ENCODE assay signal across 10 mouse cellular contexts in genomic region chr1:87961459-87962167, GRCm38 (mm10). TPM values are rescaled to one million over a fixed set of nuclear protein-coding genes. Genes with fewer than 3 reads are reported as not detected.
DNase-seq lines count a peak whose midpoint lies in the region; ATAC-seq and TF ChIP-seq lines count a peak whose summit lies in the region.
"Had no signal": no experiment of that assay in that cellular context is flagged by ENCODE, and none has a peak within 500 bp of the region (broad histone marks: within the 10 kb centered on the region; RNA-seq: fewer than 3 reads in every experiment).

No protein-coding gene starts in this region.

- H3K36me3 ChIP-seq in lung, postnatal 0 days (ENCODE audit: insufficient read depth, low read length): peaks cover 12% of the 10 kb centered on the region; the same call in 1 of the 2 replicates
- H3K36me3 ChIP-seq in liver, embryonic 15.5 days (replicated peaks): peaks cover 28% of the 10 kb centered on the region; the same call in 1 of the 2 replicates

- H3K9me3 ChIP-seq in lung, postnatal 0 days (ENCODE audit: low read length): no peaks in the 10 kb centered on the region
- H3K9me3 ChIP-seq in liver, embryonic 15.5 days (replicated peaks): no peaks in the 10 kb centered on the region

- no peak overlapping the region for H3K9ac ChIP-seq in lung, postnatal 0 days (replicated peaks; ENCODE audit: low read depth)
- H3K9ac ChIP-seq in liver, embryonic 15.5 days: peak overlapping the region; percentile 59

- no peak for TF ChIP-seq POLR2A in lung, adult 2 months (IDR thresholded peaks at IDR 0.05; ENCODE audit: borderline replicate concordance, extremely low read depth, low read depth, low read length)

- DNase-seq in lung, postnatal 0 days (ENCODE audit: low spot score): no peak
- no peak for DNase-seq in lung, adult 2 months
- peak; percentile 98 for DNase-seq in c-Kit-positive CD71-positive TER-119-positive erythroid progenitor cells, embryonic 14.5 days (ENCODE audit: low spot score)
- DNase-seq in yolk sac, embryonic 10.5 days (ENCODE audit: low spot score): peak; percentile 79
- DNase-seq in kidney, adult 11 months: no peak
- DNase-seq in left cerebral cortex, postnatal 10 days (ENCODE audit: extremely low spot score in 1 of 2, low spot score in 2 of 2): no peak
- DNase-seq: adrenal gland, postnatal 14 days; cerebellum, postnatal 25 days had no signal

- no peaks in the 10 kb centered on the region for H3K27me3 ChIP-seq in lung, postnatal 0 days (replicated peaks; ENCODE audit: insufficient read depth, low read length)
- no peaks in the 10 kb centered on the region for H3K27me3 ChIP-seq in liver, embryonic 15.5 days

- TF ChIP-seq EP300 in lung, postnatal 0 days (IDR thresholded peaks at IDR 0.05): no peak

- WGBS in lung, postnatal 0 days: 71% methylated on average over 2 of the region's 2 CpGs
- 61% methylated on average over 2 of the region's 2 CpGs for WGBS in lung, adult 2 months
- WGBS in liver, embryonic 15.5 days (ENCODE audit: insufficient replicate concordance): 17% methylated on average over 2 of the region's 2 CpGs

- H3K4me3 ChIP-seq in lung, postnatal 0 days (ENCODE audit: low read depth, low read length): no peak overlapping the region
- no peak overlapping the region for H3K4me3 ChIP-seq in lung, adult 2 months (replicated peaks; ENCODE audit: extremely low read depth, low read depth, low read length)
- H3K4me3 ChIP-seq in liver, embryonic 15.5 days (replicated peaks): peak overlapping the region; percentile 10

- intact Hi-C loops in left cerebral cortex, postnatal 10 days (cut with DNase I): no loop called here

- no peak overlapping the region for H3K27ac ChIP-seq in lung, postnatal 0 days (ENCODE audit: low read length)
- peak overlapping the region; percentile 93 for H3K27ac ChIP-seq in liver, embryonic 15.5 days (replicated peaks)

- no peak for TF ChIP-seq CTCF in lung, postnatal 0 days (IDR thresholded peaks at IDR 0.05)
- no peak for TF ChIP-seq CTCF in lung, adult 2 months (IDR thresholded peaks at IDR 0.05; ENCODE audit: insufficient read depth, low read length)

- ATAC-seq in lung, postnatal 0 days: peak; percentile 47; the same call in 1 of the 2 replicates
- ATAC-seq in liver, embryonic 15.5 days (ENCODE audit: insufficient read depth): peak; percentile 98
- ATAC-seq: forebrain, embryonic 14.5 days had no signal

- no peak overlapping the region for H3K4me2 ChIP-seq in lung, postnatal 0 days (replicated peaks; ENCODE audit: low read depth, low read length)
- H3K4me2 ChIP-seq in liver, embryonic 15.5 days: peak overlapping the region; percentile 63

- no peaks in the 10 kb centered on the region for H3K4me1 ChIP-seq in lung, postnatal 0 days (ENCODE audit: insufficient read depth, low read depth, low read length)
- no peaks in the 10 kb centered on the region for H3K4me1 ChIP-seq in lung, adult 2 months (ENCODE audit: control insufficient read depth, insufficient read depth, low read length)
- H3K4me1 ChIP-seq in liver, embryonic 15.5 days (replicated peaks): peaks cover 33% of the 10 kb centered on the region

RNA-seq across cellular contexts. Expression of gene Usp40, which starts 46.7 kb away (rescaled TPM):
- 16.3 and 19.3 TPM in 2 replicates for polyA plus RNA-seq in lung, postnatal 0 days (2015; fragmentation: Nextera tagmentation; extraction: Ambion mirVana)
- 6.3 and 9.9 TPM in 2 replicates for polyA plus RNA-seq in lung, adult 2 months (2012; rRNA removed)
- 8.2 and 8.7 TPM in 2 replicates for polyA plus RNA-seq in liver, embryonic 15.5 days (2015; fragmentation: Nextera tagmentation; extraction: Ambion mirVana)
- total RNA-seq in left cerebral cortex, postnatal 10 days (2021): 10 to 100 TPM; 21.1 to 21.9 TPM

Comparison
In these comparisons a context has a peak if more than half of its experiments do, and no peak if none do; other contexts are left out.
1. DNase-seq: peak in c-Kit-positive CD71-positive TER-119-positive erythroid progenitor cells, embryonic 14.5 days (single experiment) and yolk sac, embryonic 10.5 days (single experiment); none in lung, postnatal 0 days (single experiment), lung, adult 2 months (single experiment), kidney, adult 11 months (single experiment) and left cerebral cortex, postnatal 10 days (0 of 2).